Mouse (Mus musculus) liver, adult 2 months (tissue): ENCODE measurements around the gene Olfr971. TPM values are rescaled to one million over a fixed set of nuclear protein-coding genes. Genes with fewer than 3 reads are reported as not detected.
"Not testable (repeated sequence)": the region's sequence is repeated elsewhere in the genome, so short reads cannot be mapped to it uniquely, and the experiment has no call there.

Source experiments
- DNase-seq: peaks from one replicate; pipeline ENCODE4 v3.0.0-alpha.2; 2011; ENCODE audit warnings: low read depth, low spot score; ENCODE audit errors: extremely low read depth
- H3K27ac ChIP-seq: fragments of 200-500 bp; replicated peaks from 2 replicates; pipeline ENCODE4 v1.5.1; 2012; ENCODE audit warnings: low read depth, mild to moderate bottlenecking, control low read depth, inconsistent platforms, low read length; ENCODE audit not compliant: insufficient read depth
- H3K27me3 ChIP-seq: fragments of 200-500 bp; 2 replicates; pipeline ENCODE4 v1.6.1; 2012; ENCODE audit warnings: mild to moderate bottlenecking, moderate library complexity, low read length, inconsistent platforms; ENCODE audit not compliant: control insufficient read depth, insufficient read depth
- H3K36me3 ChIP-seq: fragments of 200-500 bp; 2 replicates; pipeline ENCODE4 v1.6.1; 2012; ENCODE audit warnings: low read length, inconsistent platforms; ENCODE audit not compliant: control insufficient read depth, insufficient read depth
- H3K4me1 ChIP-seq: fragments of 200-500 bp; 2 replicates; pipeline ENCODE4 v1.6.1; 2011; ENCODE audit warnings: low read length; ENCODE audit not compliant: control insufficient read depth, insufficient read depth
- H3K4me3 ChIP-seq: fragments of 200-500 bp; 2 replicates; pipeline ENCODE4 v1.5.1; 2011; ENCODE audit warnings: low read depth, mild to moderate bottlenecking, control low read depth, low read length, moderate library complexity; ENCODE audit not compliant: insufficient read depth
- H3K79me2 ChIP-seq: fragments of 200-500 bp; 2 replicates; pipeline ENCODE4 v1.6.1; 2012; ENCODE audit warnings: inconsistent platforms, mild to moderate bottlenecking, low read length, moderate library complexity; ENCODE audit not compliant: control insufficient read depth, insufficient read depth
- H3K9ac ChIP-seq: fragments of 200-500 bp; 2 replicates; pipeline ENCODE4 v1.6.1; 2012; ENCODE audit warnings: low read depth, mild to moderate bottlenecking, control low read depth, inconsistent platforms, low read length
- CTCF ChIP-seq: fragments of 200-500 bp; IDR thresholded peaks from 2 replicates; pipeline ENCODE4 v1.5.1; 2011; ENCODE audit warnings: low read depth, low read length, control low read depth
- POLR2A ChIP-seq: fragments of 200-500 bp; IDR thresholded peaks from 2 replicates; pipeline ENCODE4 v1.6.1; 2011; ENCODE audit warnings: low read length, control low read depth; ENCODE audit not compliant: insufficient read depth; ENCODE audit errors: extremely low read depth
- WGBS: fragments of 180-500 bp; shearing (Covaris S2); methylation state at CpG from one replicate; pipeline ENCODE4 v1.1.7; 2018; 5-methylcytosine and 5-hydroxymethylcytosine counted together
- polyA plus RNA-seq: library from polyadenylated mRNA; depleted of rRNA; stranded (reverse); fragments of >200 nt; gene quantifications from 2 replicates; pipeline ENCODE4 v1.2.3, GENCODE M21; 2012; rRNA removed
- total RNA-seq: library from RNA; depleted of rRNA; stranded (reverse); fragments of >200 nt; gene quantifications from 2 replicates; pipeline ENCODE4 v1.2.3, GENCODE M21; 2014; rRNA removed

Gene Olfr971
- total RNA-seq (not detected in 2 replicates), polyA plus RNA-seq (not detected in 2 replicates)

DNA sequence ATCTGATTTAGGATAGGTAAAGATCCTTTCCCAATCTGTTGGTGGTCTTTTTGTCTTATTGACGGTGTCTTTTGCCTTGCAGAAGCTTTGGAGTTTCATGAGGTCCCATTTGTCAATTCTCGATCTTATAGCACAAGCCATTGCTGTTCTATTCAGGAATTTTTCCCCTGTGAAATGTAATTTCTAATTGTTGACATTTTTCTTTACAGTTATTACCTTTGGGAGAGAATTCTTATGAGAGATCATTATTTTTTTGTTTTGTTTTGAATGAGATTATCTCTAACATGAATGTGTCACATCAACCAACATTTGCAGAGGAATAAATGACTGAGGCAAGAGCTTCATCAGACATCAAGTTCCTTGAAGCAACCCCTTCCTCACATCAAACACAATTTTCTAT lies at the start of gene Olfr971:
TSS of gene Olfr971 (plus strand) at position 301 of the 400 bp plus-strand sequence.
- H3K79me2 ChIP-seq, H3K9ac ChIP-seq, H3K4me1 ChIP-seq, DNase-seq, H3K36me3 ChIP-seq, H3K27me3 ChIP-seq, H3K4me3 ChIP-seq, H3K27ac ChIP-seq: not testable (repeated sequence)
- WGBS, result 82% methylated on average over 2 of the region's 2 CpGs

DNA sequence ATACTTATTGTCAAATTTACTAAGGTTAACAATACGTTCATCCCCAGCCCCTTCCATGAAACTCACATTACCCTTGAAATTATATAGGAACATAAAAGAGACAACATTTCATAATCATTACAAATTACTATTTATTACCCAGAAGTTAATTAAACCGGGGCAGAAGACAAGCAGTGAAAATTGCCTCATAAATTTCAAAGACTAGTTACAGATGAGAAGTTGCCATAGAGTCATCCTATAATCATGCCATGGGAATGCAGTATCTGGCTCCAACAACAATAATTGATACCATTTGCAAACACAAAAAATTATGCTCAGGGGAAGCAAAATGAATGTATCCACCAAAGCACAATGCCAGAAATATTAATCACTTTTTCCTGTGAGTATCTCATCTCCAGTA lies 46.1 kb upstream of the Olfr971 start, which contains the start of gene Olfr969:
TSS of gene Olfr969 (plus strand) at position 388 of the 400 bp plus-strand sequence.
- Histone ChIP-seq H3K4me1 (no peaks in the 10 kb centered on the region), H3K36me3 (no peaks in the 10 kb centered on the region), H3K4me3 (no peak within 1 kb of the TSS), H3K27me3 (no peaks in the 10 kb centered on the region), H3K9ac (no peak within 1 kb of the TSS), H3K27ac (no peak within 1 kb of the TSS), H3K79me2 (no peaks in the 10 kb centered on the region)
- whole genome bisulfite sequencing, result 59% methylated on average over 2 of the region's 2 CpGs
- DNase-seq, result no peak
- TF ChIP-seq POLR2A (no peak), CTCF (no peak)

DNA sequence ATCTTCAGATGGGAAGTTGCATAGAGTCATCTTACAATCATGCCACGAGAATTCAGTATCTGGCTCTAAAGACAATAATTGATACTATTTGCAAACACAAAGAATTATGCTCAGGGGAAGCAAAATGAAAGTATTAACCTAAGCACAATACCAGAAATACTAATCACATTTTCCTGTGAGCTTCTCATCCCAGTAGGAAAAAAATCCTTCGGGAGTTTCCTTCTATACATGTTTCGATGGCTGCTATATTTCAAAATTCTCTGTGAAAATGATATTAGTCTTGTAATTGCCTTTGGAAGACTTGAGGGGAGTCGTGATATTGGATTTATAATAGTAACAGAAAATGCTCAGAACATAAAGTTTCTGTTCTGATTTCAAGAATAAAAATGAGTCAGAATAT lies 28.1 kb upstream of the Olfr971 start, which contains the start of gene Olfr970:
TSS of gene Olfr970 (plus strand) at position 301 of the 400 bp plus-strand sequence.
- DNase-seq, result no peak
- H3K27ac ChIP-seq, result no peak within 1 kb of the TSS
- no peaks in the 10 kb centered on the region for H3K27me3 ChIP-seq
- no peaks in the 10 kb centered on the region for H3K4me1 ChIP-seq
- WGBS, result 68% methylated on average over 4 of the region's 4 CpGs
- no peak within 1 kb of the TSS for H3K4me3 ChIP-seq
- TF ChIP-seq CTCF (no peak), POLR2A (no peak)
- no peaks in the 10 kb centered on the region for H3K79me2 ChIP-seq
- no peaks in the 10 kb centered on the region for H3K36me3 ChIP-seq
- H3K9ac ChIP-seq, result no peak within 1 kb of the TSS

DNA sequence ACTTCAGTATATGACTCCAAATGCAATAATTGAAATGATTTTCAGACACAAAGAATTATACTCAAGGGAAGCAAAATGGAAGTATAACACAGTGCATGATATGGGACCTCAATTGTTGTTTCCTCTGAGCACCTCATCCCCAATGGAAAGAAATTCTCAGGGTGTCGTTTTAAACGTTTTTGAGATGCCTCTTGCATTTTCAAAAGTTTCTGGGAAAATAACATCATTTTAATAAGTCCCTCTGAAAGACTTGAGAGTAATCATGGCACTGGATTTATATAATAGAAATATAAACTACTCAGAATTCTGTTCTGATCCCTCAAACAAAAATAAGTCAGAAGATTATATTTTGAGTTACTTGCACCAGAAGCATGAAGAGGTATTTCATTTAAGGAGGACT lies 29.4 kb downstream of the Olfr971 start, which contains the start of gene Olfr972:
TSS of gene Olfr972 (plus strand) at position 301 of the 400 bp plus-strand sequence.
- no peaks in the 10 kb centered on the region for H3K36me3 ChIP-seq
- WGBS, result 42% methylated on average over 2 of the region's 2 CpGs
- TF ChIP-seq CTCF (no peak), POLR2A (no peak)
- H3K79me2 ChIP-seq, result no peaks in the 10 kb centered on the region
- DNase-seq, result no peak
- no peak within 1 kb of the TSS for H3K27ac ChIP-seq
- H3K4me1 ChIP-seq, result no peaks in the 10 kb centered on the region
- H3K9ac ChIP-seq, result no peak within 1 kb of the TSS
- no peak within 1 kb of the TSS for H3K4me3 ChIP-seq
- H3K27me3 ChIP-seq, result no peaks in the 10 kb centered on the region

DNA sequence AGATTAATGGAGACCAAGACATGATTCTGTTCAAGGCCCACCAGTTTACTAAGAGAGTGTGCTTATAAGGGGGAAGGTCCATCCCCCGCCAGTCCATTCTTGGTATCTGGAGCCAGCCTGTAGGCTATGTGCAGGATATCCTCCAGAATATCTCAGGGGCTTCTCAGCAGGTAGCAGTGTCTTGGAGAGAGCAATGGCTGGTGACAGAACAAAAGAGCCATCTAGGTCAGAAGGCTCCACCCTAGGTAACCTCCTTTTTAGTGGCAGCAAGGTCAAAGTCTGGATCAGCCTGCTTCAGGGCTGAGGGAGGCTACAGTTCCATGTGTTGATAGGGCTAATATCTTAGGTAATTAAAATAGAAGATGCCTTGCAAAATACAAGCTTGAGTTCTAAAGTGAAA lies 35.3 kb downstream of the Olfr971 start:
- DNase-seq, H3K27ac ChIP-seq: not testable (repeated sequence)

DNA sequence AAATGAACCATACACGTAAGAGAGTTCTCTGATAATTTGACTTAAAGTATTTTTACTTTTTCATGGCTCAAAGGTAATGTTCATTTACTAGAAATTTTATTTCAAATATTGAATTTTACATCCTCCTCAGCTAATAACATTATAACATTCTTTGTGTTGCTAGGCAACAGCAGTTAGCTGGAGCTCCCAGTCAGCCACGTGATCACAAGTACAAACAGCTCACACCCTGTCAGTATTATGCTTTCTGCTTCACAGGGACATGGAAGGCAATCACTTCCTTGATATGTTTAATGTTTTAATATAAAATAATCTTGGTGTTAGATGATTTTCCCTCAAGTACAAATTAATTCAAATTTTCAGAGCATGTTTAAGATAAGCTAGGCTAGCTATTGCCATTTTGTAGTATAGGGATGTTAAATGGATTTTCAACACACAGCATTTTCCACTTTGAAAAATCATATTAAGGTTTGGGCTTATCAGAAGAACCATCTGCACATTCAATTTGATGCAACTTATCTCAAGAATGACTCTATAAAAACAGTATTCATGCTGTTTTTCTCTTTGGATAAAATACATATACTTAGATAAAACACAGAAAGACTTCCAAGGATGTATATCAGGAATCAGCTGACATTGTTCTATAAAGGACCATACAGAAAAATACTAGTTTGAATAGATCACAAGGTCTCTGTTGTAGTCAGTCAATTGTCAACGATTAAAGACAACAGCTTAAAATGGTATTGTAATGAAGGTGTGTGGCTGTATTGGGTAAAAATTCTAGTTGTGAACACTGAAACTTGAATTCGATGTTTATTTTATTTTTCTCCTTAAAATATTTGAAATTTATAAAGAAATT lies 41.1 kb downstream of the Olfr971 start:
- not testable (repeated sequence) for H3K36me3 ChIP-seq, H3K4me3 ChIP-seq, H3K4me1 ChIP-seq, H3K27ac ChIP-seq, H3K79me2 ChIP-seq, H3K27me3 ChIP-seq, DNase-seq, H3K9ac ChIP-seq
- no CpG with 5 or more reads among the region's 4 CpGs for WGBS

More for the DNA sequence above, 35.3 kb downstream of the Olfr971 start:
- not testable (repeated sequence) for H3K9ac ChIP-seq, H3K36me3 ChIP-seq, H3K79me2 ChIP-seq, H3K4me3 ChIP-seq, H3K4me1 ChIP-seq, H3K27me3 ChIP-seq
- 76% methylated on average over 1 of the region's 1 CpGs for WGBS

Other genes with a start within 250 kb of the Olfr971 start
- gene AW551984, start 232.5 kb upstream of the Olfr971 start, total RNA-seq, result 0.07 and 0.09 TPM in 2 replicates
- 0.01 and 0.13 TPM in 2 replicates for gene AW551984, start 232.5 kb upstream of the Olfr971 start, polyA plus RNA-seq
- gene Olfr148, start 226.2 kb upstream of the Olfr971 start, total RNA-seq, result not detected in 2 replicates
- gene Olfr148, start 226.2 kb upstream of the Olfr971 start, polyA plus RNA-seq, result not detected in 2 replicates
- not detected in 2 replicates for gene Olfr960, start 215.5 kb upstream of the Olfr971 start, total RNA-seq
- gene Olfr960, start 215.5 kb upstream of the Olfr971 start, polyA plus RNA-seq, result not detected in 2 replicates
- gene Olfr961, start 191.8 kb upstream of the Olfr971 start, total RNA-seq, result not detected in 2 replicates
- gene Olfr961, start 191.8 kb upstream of the Olfr971 start, polyA plus RNA-seq, result not detected in 2 replicates
- gene Olfr963, start 169.7 kb upstream of the Olfr971 start, total RNA-seq, result not detected in 2 replicates
- not detected in 2 replicates for gene Olfr963, start 169.7 kb upstream of the Olfr971 start, polyA plus RNA-seq
- not detected in 2 replicates for gene Olfr149, start 129.8 kb upstream of the Olfr971 start, total RNA-seq
- not detected in 2 replicates for gene Olfr149, start 129.8 kb upstream of the Olfr971 start, polyA plus RNA-seq
- gene Olfr965, start 125.5 kb upstream of the Olfr971 start, total RNA-seq, result not detected in 2 replicates
- not detected in 2 replicates for gene Olfr965, start 125.5 kb upstream of the Olfr971 start, polyA plus RNA-seq
- gene Olfr150, start 105.9 kb upstream of the Olfr971 start, total RNA-seq, result not detected in 2 replicates
- not detected in 2 replicates for gene Olfr150, start 105.9 kb upstream of the Olfr971 start, polyA plus RNA-seq
- gene Olfr967, start 90.6 kb upstream of the Olfr971 start, total RNA-seq, result not detected in 2 replicates
- not detected in 2 replicates for gene Olfr967, start 90.6 kb upstream of the Olfr971 start, polyA plus RNA-seq
- not detected in 2 replicates for gene Olfr968, start 53.6 kb upstream of the Olfr971 start, total RNA-seq
- gene Olfr968, start 53.6 kb upstream of the Olfr971 start, polyA plus RNA-seq, result not detected in 2 replicates
- gene Olfr969, start 45.9 kb upstream of the Olfr971 start, total RNA-seq, result not detected in 2 replicates
- gene Olfr969, start 45.9 kb upstream of the Olfr971 start, polyA plus RNA-seq, result not detected in 2 replicates
- gene Olfr970, start 28.0 kb upstream of the Olfr971 start, total RNA-seq, result not detected in 2 replicates
- not detected in 2 replicates for gene Olfr970, start 28.0 kb upstream of the Olfr971 start, polyA plus RNA-seq
- gene Olfr972, start 29.5 kb downstream of the Olfr971 start, total RNA-seq, result not detected in 2 replicates
- gene Olfr972, start 29.5 kb downstream of the Olfr971 start, polyA plus RNA-seq, result not detected in 2 replicates
- gene Olfr229, start 70.5 kb downstream of the Olfr971 start, total RNA-seq, result not detected in 2 replicates
- gene Olfr229, start 70.5 kb downstream of the Olfr971 start, polyA plus RNA-seq, result not detected in 2 replicates
- gene Olfr974, start 100.6 kb downstream of the Olfr971 start, total RNA-seq, result not detected in 2 replicates
- not detected in 2 replicates for gene Olfr974, start 100.6 kb downstream of the Olfr971 start, polyA plus RNA-seq
- not detected in 2 replicates for gene Olfr975, start 115.2 kb downstream of the Olfr971 start, total RNA-seq
- gene Olfr975, start 115.2 kb downstream of the Olfr971 start, polyA plus RNA-seq, result not detected in 2 replicates
- gene Olfr976, start 124.3 kb downstream of the Olfr971 start, total RNA-seq, result not detected in 2 replicates
- gene Olfr976, start 124.3 kb downstream of the Olfr971 start, polyA plus RNA-seq, result not detected in 2 replicates
- gene Olfr978, start 155.2 kb downstream of the Olfr971 start, total RNA-seq, result not detected in 2 replicates
- gene Olfr978, start 155.2 kb downstream of the Olfr971 start, polyA plus RNA-seq, result not detected in 2 replicates
- gene Olfr979, start 166.6 kb downstream of the Olfr971 start, total RNA-seq, result not detected in 2 replicates
- not detected in 2 replicates for gene Olfr979, start 166.6 kb downstream of the Olfr971 start, polyA plus RNA-seq
- not detected in 2 replicates for gene Olfr980, start 172.7 kb downstream of the Olfr971 start, total RNA-seq
- gene Olfr980, start 172.7 kb downstream of the Olfr971 start, polyA plus RNA-seq, result not detected in 2 replicates
- gene Olfr981, start 184.6 kb downstream of the Olfr971 start, total RNA-seq, result not detected in 2 replicates
- not detected in 2 replicates for gene Olfr981, start 184.6 kb downstream of the Olfr971 start, polyA plus RNA-seq
- not detected in 2 replicates for gene Olfr982, start 237.0 kb downstream of the Olfr971 start, total RNA-seq
- not detected in 2 replicates for gene Olfr982, start 237.0 kb downstream of the Olfr971 start, polyA plus RNA-seq